Mouse (Mus musculus) brain, embryonic 14.5 days (tissue): ENCODE results near the gene Il10rb. TPM values are rescaled to one million over a fixed set of nuclear protein-coding genes. Genes with fewer than 3 reads are reported as not detected.
A peak's percentile ranks its signal among the peaks of the same experiment; 100 is the strongest.
"Not testable (repeated sequence)": the region's sequence is repeated elsewhere in the genome, so short reads cannot be mapped to it uniquely, and the experiment has no call there.

Experiments
- DNase-seq: peaks from one replicate; pipeline ENCODE4 v3.0.0-alpha.2; 2011; ENCODE audit warnings: low read depth
- CTCF ChIP-seq: fragments of 200-500 bp; IDR thresholded peaks from 2 replicates; pipeline ENCODE4 v1.5.1; 2012; ENCODE audit warnings: inconsistent platforms, mild to moderate bottlenecking, moderate library complexity, borderline replicate concordance; ENCODE audit not compliant: insufficient read depth, insufficient read length; ENCODE audit errors: extremely low read depth
- POLR2A ChIP-seq: fragments of 200-500 bp; IDR thresholded peaks from 2 replicates; pipeline ENCODE4 v1.6.1; 2012; ENCODE audit warnings: mild to moderate bottlenecking, inconsistent platforms, borderline replicate concordance; ENCODE audit not compliant: poor library complexity, insufficient read depth, insufficient read length, severe bottlenecking; ENCODE audit errors: extremely low read depth
- polyA plus RNA-seq: library from polyadenylated mRNA; depleted of rRNA; stranded (reverse); fragments of >200 nt; gene quantifications from 2 replicates; pipeline ENCODE4 v1.2.3, GENCODE M21; 2012

Gene Il10rb
- polyA plus RNA-seq, 1 experiment: 7.0 TPM

DNA sequence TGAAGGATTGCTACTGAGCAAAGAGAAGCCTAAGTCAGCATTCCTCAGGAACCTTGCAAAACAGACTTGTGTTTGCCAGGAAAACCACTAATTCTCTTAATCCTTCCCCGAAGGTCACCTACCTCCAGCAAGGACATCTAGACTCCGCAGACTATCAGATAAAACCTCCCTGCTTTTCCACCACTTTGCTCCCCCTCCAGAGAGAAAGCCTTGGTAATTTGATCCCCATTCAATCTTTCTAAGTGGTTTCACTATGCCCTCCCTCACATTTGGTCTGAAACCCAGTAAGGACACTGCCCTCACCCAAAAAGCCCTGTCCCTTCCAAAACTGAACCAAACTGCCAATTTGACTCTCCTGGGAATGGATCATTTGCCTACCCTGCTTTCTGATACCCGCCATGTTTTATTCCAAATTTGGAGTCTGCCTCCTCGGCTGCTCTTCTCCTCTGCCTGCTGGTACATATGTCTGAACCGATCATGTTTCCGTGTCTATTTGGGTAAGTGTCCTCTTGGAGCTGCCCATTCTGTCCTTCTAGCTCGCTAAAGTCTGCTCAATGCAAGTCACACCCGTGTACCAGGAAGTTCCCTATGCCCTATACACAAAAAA, 22.4 kb downstream of the Il10rb start:
- no peak for TF ChIP-seq CTCF
- no peak for TF ChIP-seq POLR2A
- no peak for DNase-seq

DNA sequence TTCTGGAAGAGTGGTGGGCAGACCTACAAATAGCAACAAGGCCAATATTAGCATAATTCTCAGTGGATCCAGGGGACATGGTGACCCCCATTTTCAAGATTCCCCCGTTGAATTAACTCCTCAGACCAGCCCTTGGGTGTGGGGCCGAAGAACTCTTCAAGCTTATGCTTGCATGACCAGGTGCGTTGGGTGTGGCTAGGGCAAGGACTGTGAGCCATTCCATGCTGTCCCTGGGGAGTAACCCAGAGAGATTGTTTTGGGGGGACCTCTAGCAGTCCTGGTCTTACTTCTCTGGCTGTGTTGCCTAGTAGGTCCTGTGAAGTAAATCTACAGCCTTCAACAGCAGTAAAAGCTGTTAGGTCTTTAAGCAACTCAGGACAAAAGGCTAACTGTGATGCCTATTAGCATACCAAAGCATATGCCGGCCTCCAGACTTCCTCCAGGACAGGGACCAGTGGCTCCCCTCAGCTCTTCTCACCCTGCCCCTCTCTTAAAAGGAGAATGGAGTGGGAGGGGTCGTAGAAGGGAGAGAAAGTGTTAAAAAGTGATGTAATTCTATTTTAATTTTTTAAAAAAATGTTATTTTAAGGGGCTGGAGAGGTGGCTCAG, 26.9 kb downstream of the Il10rb start:
- DNase-seq: no peak
- TF ChIP-seq POLR2A (no peak), CTCF (no peak)

- TF ChIP-seq POLR2A (no peak), CTCF (no peak)
- DNase-seq: no peak
Measured at GRCm38 (mm10) chr16:91433329-91433933, 27.5 kb downstream of the Il10rb start.

DNA sequence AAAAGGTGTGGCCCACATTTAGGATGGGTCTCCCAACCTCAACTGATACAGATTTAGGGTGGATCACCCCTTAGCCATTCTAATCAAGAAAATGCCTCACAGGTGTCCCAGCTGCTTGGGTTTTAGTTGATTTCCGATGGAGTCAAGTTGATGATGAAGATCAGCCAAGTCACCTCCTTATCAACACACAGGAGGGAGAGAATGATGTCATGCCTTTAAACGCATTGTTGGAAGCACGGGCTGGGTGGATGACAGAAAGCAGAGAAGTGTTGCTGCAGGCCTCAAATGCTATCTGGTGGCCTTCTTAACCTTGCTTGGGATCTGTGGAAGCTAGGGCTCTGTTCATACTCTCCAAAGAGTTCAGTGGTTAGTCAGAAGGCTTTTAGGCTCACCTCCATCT, 28.2 kb downstream of the Il10rb start:
- TF ChIP-seq POLR2A: no peak
- no peak for TF ChIP-seq CTCF
- DNase-seq: no peak

DNA sequence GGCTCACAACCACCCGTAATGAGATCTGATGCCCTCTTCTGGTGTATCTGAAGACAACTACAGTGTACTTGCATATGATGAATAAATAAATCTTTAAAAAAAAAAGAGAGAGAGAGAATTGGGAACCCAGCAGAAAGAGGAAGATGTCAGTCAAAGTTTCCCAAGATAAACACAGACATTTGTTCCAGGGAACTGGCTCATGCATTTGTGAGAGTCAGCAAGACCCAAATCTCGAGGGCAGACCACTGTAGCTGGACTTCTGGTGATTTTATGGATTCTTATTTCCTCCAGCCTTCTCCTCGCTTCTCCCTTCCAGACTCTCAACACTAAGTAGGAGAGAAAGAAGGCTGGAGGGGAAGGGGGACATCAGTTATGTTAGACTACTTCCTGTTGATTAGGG, 32.1 kb downstream of the Il10rb start:
- no peak for TF ChIP-seq CTCF
- TF ChIP-seq POLR2A: no peak

GRCm38 (mm10) chr16:91438599-91438998, 32.6 kb downstream of the Il10rb start:
- DNase-seq: not testable (repeated sequence)

More for the DNA sequence above, 32.1 kb downstream of the Il10rb start:
- DNase-seq: no peak

DNA sequence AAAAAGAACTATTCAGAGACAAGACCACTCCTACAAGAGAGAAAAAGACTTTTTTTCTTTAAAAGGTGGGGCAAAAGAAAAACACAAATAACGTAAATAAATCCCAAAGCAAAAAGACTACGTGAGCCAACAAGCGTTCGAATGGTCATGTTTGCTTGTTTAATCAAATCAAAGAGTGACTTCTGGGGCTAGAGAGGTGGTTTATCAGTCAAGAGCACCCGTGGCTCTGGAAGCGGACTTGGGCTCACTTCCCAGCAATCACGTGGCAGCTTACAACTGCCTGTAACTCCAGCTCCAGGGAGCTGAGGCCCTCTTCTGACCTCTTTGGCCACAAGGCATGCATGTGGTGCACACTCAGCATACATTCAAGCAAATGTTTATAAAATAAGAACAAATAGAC, 35.4 kb downstream of the Il10rb start:
- DNase-seq: peak; percentile 36

DNA sequence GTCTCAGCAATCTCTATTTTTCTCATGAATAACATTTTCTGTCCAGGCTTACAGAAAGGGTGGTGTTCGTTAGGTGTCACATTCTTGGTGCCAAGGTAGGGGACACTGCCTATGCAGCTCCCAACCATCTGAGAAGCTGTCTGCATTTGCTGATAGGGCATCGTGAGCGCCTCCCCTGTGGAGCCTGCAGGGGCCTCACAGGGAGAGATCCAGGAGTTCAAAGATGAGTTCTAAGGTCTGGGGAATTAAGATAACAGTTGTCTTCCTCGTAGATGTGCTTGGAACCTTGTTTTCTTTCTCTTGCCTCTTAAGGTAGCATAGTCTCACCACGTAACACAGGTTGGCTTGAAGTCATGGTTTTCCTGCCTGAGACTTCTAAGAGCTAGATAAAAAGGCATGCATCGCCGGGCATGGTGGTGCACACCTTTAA, 35.9 kb downstream of the Il10rb start:
- TF ChIP-seq POLR2A (no peak), CTCF (no peak)

More for the DNA sequence above, 35.4 kb downstream of the Il10rb start:
- no peak for TF ChIP-seq POLR2A
- TF ChIP-seq CTCF: no peak

GRCm38 (mm10) chr16:91442446-91442845, 36.5 kb downstream of the Il10rb start:
- TF ChIP-seq CTCF (no peak), POLR2A (no peak)

More for the DNA sequence above, 35.9 kb downstream of the Il10rb start:
- DNase-seq: no peak

GRCm38 (mm10) chr16:91443211-91443611, 37.2 kb downstream of the Il10rb start:
- TF ChIP-seq POLR2A (no peak), CTCF (no peak)
- DNase-seq: no peak

More at GRCm38 (mm10) chr16:91442446-91442845, 36.5 kb downstream of the Il10rb start:
- no peak for DNase-seq

DNA sequence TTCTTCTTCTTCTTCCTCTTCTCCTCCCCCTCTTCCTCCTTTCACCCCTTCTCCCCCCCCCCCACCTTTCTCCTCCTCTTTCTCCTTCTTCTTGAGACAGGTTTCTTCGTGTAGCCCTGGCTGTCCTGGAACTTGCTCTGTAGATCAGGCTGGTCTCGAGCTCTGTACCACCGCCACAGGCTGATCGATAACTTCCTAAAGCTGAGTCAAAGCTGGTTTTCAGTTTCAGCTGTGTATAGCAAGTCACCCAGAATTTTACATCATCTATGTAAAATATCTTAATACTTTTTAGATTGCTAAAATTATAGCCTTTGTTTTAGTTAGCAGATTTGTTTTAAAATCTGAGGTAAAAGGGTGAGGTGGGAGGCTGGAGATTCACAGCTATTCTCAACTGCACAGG, 38.9 kb downstream of the Il10rb start:
- DNase-seq: no peak
- TF ChIP-seq CTCF (no peak), POLR2A (no peak)

DNA sequence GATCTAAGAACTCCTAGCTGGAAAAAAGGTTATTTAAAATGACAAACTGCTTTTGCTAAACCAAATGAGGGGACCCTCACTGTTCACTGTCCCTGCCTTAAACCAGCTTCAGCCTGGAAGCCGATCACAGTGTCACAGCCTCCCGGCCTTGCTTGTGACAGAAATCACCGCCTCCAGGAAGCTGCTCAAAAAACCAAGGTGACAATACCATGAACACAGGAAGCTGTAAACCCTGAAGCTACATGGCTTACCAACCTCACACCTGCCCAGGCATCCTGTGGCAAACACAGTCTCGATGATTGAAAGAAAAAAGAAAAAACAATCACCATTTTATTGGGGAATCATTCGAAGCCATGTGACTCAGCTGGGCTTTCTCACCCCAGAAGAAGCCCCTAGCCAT, 39.6 kb downstream of the Il10rb start:
- DNase-seq: no peak
- TF ChIP-seq POLR2A: no peak
- no peak for TF ChIP-seq CTCF

DNA sequence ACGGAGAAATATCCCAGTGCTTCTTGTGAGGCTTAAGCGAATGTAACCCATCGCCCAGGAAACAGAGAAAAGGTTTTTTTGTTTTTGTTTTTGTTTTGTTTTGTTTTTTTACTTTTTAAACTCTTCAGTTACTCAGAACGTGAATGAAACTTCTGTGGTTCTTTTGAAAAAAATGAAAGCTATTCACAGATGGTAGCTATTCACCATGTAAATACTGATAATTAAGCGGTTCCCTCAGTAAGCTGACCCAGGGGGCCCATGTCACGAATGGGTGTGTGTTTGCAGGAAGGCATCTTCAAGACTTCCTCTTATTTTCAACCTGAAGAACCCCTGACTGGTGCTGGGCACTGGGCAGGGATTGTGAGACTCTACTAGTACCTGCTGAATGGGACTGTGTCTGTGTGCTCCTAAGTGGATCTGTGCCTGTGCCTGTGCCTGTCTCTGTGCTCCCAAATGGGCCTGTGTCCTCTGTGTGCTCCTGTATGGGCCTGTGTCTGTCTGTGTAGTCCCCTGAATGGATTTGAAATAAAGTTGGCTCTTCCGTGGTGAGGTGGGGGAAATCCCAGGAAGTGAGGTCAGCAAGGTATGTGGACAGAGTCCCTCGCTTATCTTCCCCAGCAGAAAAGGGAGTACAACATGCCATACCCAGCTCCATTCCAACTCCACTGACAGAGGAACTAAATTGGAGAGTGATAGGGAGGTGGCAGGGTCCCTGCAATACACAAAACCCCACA, 41.0 kb downstream of the Il10rb start:
- TF ChIP-seq POLR2A: no peak
- no peak for TF ChIP-seq CTCF
- DNase-seq: no peak
